Mouse (Mus musculus): Measurements from ENCODE around the gene E330021D16Rik. TPM values are rescaled to one million over a fixed set of nuclear protein-coding genes. Genes with fewer than 3 reads are reported as not detected.
A peak's percentile ranks its signal among the peaks of the same experiment; 100 is the strongest.

Gene E330021D16Rik
- polyA plus RNA-seq, 1 experiment from 2014 or later = not detected

GRCm38 (mm10) chr6:136417864-136418263 lies 2.5 kb upstream of the E330021D16Rik start:
- Histone ChIP-seq H3K9ac (ENCODE audit: low read length) (no peak overlapping the region), H3K4me3 (replicated peaks; ENCODE audit: low read length) (no peak overlapping the region), H3K27me3 (ENCODE audit: control insufficient read depth, insufficient read depth, low read length) (no peaks in the 10 kb centered on the region), H3K27ac (ENCODE audit: low read length) (no peak overlapping the region), H3K9me3 (replicated peaks; ENCODE audit: control insufficient read depth, low read length) (no peaks in the 10 kb centered on the region), H3K4me2 (ENCODE audit: low read depth, low read length) (no peak overlapping the region), H3K4me1 (ENCODE audit: control insufficient read depth, insufficient read depth, low read length) (0 out of 2 replicates have a peak, but pooled peaks cover 5% of the 10 kb centered on the region), H3K36me3 (ENCODE audit: control insufficient read depth, insufficient read depth, low read length) (no peaks in the 10 kb centered on the region)
- 70% methylated on average over 5 of the region's 5 CpGs for WGBS
- ATAC-seq (ENCODE audit: insufficient read depth, low FRiP score) = peak; percentile 47; the same call in 1 of the 2 replicates

DNA sequence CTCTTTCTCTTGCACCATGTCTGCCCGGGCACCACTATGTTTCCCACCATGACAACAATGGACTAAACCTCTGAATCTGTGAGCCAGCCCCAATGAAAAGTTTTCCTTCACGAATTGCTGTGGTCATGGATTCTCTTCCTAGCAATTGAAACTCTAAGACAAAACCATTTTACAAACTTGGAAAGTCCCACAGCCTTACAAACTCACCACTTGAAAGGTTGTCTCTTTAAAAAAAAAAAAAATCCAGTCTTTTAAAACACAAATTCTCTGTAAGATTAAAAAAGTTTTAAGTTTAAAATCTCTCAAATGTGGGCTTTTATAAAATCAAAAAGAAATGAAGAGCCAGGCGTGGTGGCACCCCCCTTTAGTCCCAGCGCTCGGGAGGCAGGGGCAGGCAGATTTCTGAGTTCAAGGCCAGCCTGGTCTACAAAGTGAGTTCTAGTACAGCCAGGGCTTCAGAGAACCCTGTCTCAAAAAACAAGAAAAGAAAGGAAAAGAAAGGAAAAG lies 1.5 kb downstream of the E330021D16Rik start:
- Histone ChIP-seq H3K4me2 (ENCODE audit: low read depth, low read length) (no peak overlapping the region), H3K27ac (ENCODE audit: low read length) (no peak overlapping the region), H3K4me1 (ENCODE audit: control insufficient read depth, insufficient read depth, low read length) (0 out of 2 replicates have a peak, but pooled peaks cover 5% of the 10 kb centered on the region), H3K27me3 (ENCODE audit: control insufficient read depth, insufficient read depth, low read length) (no peaks in the 10 kb centered on the region), H3K36me3 (ENCODE audit: control insufficient read depth, insufficient read depth, low read length) (no peaks in the 10 kb centered on the region), H3K9ac (ENCODE audit: low read length) (no peak overlapping the region), H3K4me3 (replicated peaks; ENCODE audit: low read length) (no peak overlapping the region), H3K9me3 (replicated peaks; ENCODE audit: control insufficient read depth, low read length) (no peaks in the 10 kb centered on the region)
- ATAC-seq (ENCODE audit: insufficient read depth, low FRiP score) = no peak
- 80% methylated on average over 5 of the region's 5 CpGs for WGBS

- Histone ChIP-seq H3K9me3 (replicated peaks; ENCODE audit: control insufficient read depth, low read length) (no peaks in the 10 kb centered on the region), H3K9ac (ENCODE audit: low read length) (no peak overlapping the region), H3K4me1 (ENCODE audit: control insufficient read depth, insufficient read depth, low read length) (no peaks in the 10 kb centered on the region), H3K27me3 (ENCODE audit: control insufficient read depth, insufficient read depth, low read length) (no peaks in the 10 kb centered on the region), H3K4me2 (ENCODE audit: low read depth, low read length) (no peak overlapping the region), H3K4me3 (replicated peaks; ENCODE audit: low read length) (no peak overlapping the region), H3K36me3 (ENCODE audit: control insufficient read depth, insufficient read depth, low read length) (no peaks in the 10 kb centered on the region), H3K27ac (ENCODE audit: low read length) (peak overlapping the region; percentile 75)
- WGBS = 55% methylated on average over 2 of the region's 2 CpGs
- peak; percentile 86 for ATAC-seq (ENCODE audit: insufficient read depth, low FRiP score)
Measured at GRCm38 (mm10) chr6:136407608-136408192, 7.7 kb downstream of the E330021D16Rik start.

- Histone ChIP-seq H3K4me1 (ENCODE audit: control insufficient read depth, insufficient read depth, low read length) (no peaks in the 10 kb centered on the region), H3K4me2 (ENCODE audit: low read depth, low read length) (no peak overlapping the region), H3K4me3 (replicated peaks; ENCODE audit: low read length) (no peak overlapping the region), H3K9ac (ENCODE audit: low read length) (no peak overlapping the region), H3K27me3 (ENCODE audit: control insufficient read depth, insufficient read depth, low read length) (no peaks in the 10 kb centered on the region), H3K36me3 (ENCODE audit: control insufficient read depth, insufficient read depth, low read length) (no peaks in the 10 kb centered on the region), H3K9me3 (replicated peaks; ENCODE audit: control insufficient read depth, low read length) (peaks cover 7% of the 10 kb centered on the region; the same call in 1 of the 2 replicates), H3K27ac (ENCODE audit: low read length) (no peak overlapping the region)
- no peak for ATAC-seq (ENCODE audit: insufficient read depth, low FRiP score)
- 89% methylated on average over 9 of the region's 9 CpGs for WGBS
Measured at GRCm38 (mm10) chr6:136396860-136397259, 18.5 kb downstream of the E330021D16Rik start.

DNA sequence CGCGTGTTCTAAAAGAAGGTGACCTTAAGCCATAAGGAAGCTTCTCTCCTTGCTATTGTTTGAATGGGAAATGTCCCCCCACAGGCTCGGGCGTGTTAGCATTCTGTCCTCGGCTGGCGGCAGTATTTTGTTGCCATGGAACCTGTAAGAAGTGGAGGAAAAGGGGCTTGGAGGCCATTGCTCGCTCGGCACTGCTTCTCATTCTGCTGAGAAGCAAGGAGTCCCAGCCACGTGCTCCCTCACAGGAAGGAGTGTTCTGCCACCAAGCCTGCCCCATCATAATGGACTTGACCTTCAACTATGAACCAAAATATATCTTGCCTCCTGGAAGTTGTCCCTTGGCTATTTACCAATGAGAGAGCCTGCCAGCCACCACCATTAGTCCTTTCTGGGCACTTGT lies 25.1 kb downstream of the E330021D16Rik start:
- Histone ChIP-seq H3K27ac (ENCODE audit: low read length) (no peak overlapping the region), H3K4me2 (ENCODE audit: low read depth, low read length) (no peak overlapping the region), H3K9ac (ENCODE audit: low read length) (no peak overlapping the region), H3K4me3 (replicated peaks; ENCODE audit: low read length) (no peak overlapping the region), H3K4me1 (ENCODE audit: control insufficient read depth, insufficient read depth, low read length) (no peaks in the 10 kb centered on the region), H3K36me3 (ENCODE audit: control insufficient read depth, insufficient read depth, low read length) (no peaks in the 10 kb centered on the region), H3K27me3 (ENCODE audit: control insufficient read depth, insufficient read depth, low read length) (no peaks in the 10 kb centered on the region), H3K9me3 (replicated peaks; ENCODE audit: control insufficient read depth, low read length) (peaks cover 7% of the 10 kb centered on the region; the same call in 1 of the 2 replicates)
- WGBS = 61% methylated on average over 9 of the region's 9 CpGs
- no peak for ATAC-seq (ENCODE audit: insufficient read depth, low FRiP score)

DNA sequence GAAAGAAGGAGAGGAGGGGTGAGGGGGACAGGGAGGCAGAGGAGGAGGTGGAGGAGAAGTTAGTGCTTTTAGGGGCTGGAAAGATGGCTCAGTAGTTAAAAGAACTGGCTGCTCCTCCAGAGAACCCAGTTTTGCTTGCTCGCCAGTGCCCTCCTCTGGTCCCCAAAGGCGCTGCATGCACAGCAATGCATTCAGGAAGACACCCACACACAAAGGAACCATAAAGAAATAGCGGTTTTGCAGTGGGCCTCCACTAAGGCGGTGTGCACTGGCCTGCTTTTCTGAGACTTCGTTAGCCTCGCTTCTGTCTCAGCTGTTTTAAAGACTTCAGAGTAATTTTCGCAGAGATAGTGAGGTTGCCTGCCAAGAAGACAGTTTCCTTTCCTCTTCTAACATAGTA lies 30.1 kb downstream of the E330021D16Rik start:
- no peaks in the 10 kb centered on the region for H3K36me3 ChIP-seq (ENCODE audit: control insufficient read depth, insufficient read depth, low read length)
- H3K4me3 ChIP-seq (replicated peaks; ENCODE audit: low read length) = no peak overlapping the region
- no peak overlapping the region for H3K4me2 ChIP-seq (ENCODE audit: low read depth, low read length)
- H3K9ac ChIP-seq (ENCODE audit: low read length) = no peak overlapping the region
- H3K27ac ChIP-seq (ENCODE audit: low read length) = no peak overlapping the region
- no peaks in the 10 kb centered on the region for H3K4me1 ChIP-seq (ENCODE audit: control insufficient read depth, insufficient read depth, low read length)
- H3K27me3 ChIP-seq (ENCODE audit: control insufficient read depth, insufficient read depth, low read length) = no peaks in the 10 kb centered on the region
- no peak for ATAC-seq (ENCODE audit: insufficient read depth, low FRiP score)
- no peaks in the 10 kb centered on the region for H3K9me3 ChIP-seq (replicated peaks; ENCODE audit: control insufficient read depth, low read length)
- WGBS = 79% methylated on average over 7 of the region's 7 CpGs

- H3K4me1 ChIP-seq (ENCODE audit: control insufficient read depth, insufficient read depth, low read length) = no peaks in the 10 kb centered on the region
- 0 out of 2 replicates have a peak, but pooled peaks cover 5% of the 10 kb centered on the region for H3K9me3 ChIP-seq (replicated peaks; ENCODE audit: control insufficient read depth, low read length)
- WGBS = 95% methylated on average over 3 of the region's 3 CpGs
- H3K4me3 ChIP-seq (replicated peaks; ENCODE audit: low read length) = no peak overlapping the region
- no peaks in the 10 kb centered on the region for H3K36me3 ChIP-seq (ENCODE audit: control insufficient read depth, insufficient read depth, low read length)
- ATAC-seq (ENCODE audit: insufficient read depth, low FRiP score) = no peak
- no peak overlapping the region for H3K27ac ChIP-seq (ENCODE audit: low read length)
- no peak overlapping the region for H3K4me2 ChIP-seq (ENCODE audit: low read depth, low read length)
- H3K9ac ChIP-seq (ENCODE audit: low read length) = no peak overlapping the region
- no peaks in the 10 kb centered on the region for H3K27me3 ChIP-seq (ENCODE audit: control insufficient read depth, insufficient read depth, low read length)
Measured at GRCm38 (mm10) chr6:136383218-136383617, 32.2 kb downstream of the E330021D16Rik start.

- Histone ChIP-seq H3K4me2 (ENCODE audit: low read depth, low read length) (no peak overlapping the region), H3K4me3 (replicated peaks; ENCODE audit: low read length) (no peak overlapping the region), H3K4me1 (ENCODE audit: control insufficient read depth, insufficient read depth, low read length) (no peaks in the 10 kb centered on the region), H3K27me3 (ENCODE audit: control insufficient read depth, insufficient read depth, low read length) (no peaks in the 10 kb centered on the region), H3K27ac (ENCODE audit: low read length) (no peak overlapping the region), H3K9ac (ENCODE audit: low read length) (no peak overlapping the region), H3K9me3 (replicated peaks; ENCODE audit: control insufficient read depth, low read length) (0 out of 2 replicates have a peak, but pooled peaks cover 5% of the 10 kb centered on the region), H3K36me3 (ENCODE audit: control insufficient read depth, insufficient read depth, low read length) (no peaks in the 10 kb centered on the region)
- ATAC-seq (ENCODE audit: insufficient read depth, low FRiP score) = no peak
Measured at GRCm38 (mm10) chr6:136376097-136376496, 39.3 kb downstream of the E330021D16Rik start.

DNA sequence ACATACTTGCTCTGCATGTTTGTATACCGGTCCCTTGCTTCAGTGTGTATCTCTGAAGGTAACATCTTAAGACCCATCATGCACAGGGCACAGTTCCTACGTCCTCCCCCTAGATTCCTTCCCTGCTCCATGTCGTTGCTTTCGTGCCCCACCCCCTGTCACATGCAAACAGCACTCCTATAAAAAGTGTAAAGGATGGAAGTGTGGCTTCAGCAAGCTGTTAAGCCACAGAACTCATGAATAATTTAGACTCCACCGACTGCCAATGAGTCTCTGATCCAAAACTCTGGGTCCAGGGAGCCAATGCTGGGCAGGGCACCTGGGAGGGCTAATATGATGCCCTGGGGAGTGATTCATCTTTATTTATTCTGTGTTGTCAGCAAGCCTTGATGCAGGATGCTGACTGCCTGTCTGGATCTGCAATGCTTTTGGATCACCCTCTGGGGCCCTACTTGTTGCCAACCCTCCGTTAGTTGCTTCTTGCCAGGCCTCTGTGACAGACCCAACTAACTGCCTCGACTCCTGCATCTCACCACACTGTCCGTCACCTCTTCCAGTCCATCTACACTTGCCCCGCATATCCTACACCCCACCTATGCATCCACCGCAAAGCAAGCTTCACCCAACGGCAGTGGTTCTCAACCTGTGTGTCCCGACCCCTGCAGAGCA lies 50.8 kb downstream of the E330021D16Rik start:
- Histone ChIP-seq H3K4me1 (ENCODE audit: control insufficient read depth, insufficient read depth, low read length) (no peaks in the 10 kb centered on the region), H3K27me3 (ENCODE audit: control insufficient read depth, insufficient read depth, low read length) (no peaks in the 10 kb centered on the region), H3K9me3 (replicated peaks; ENCODE audit: control insufficient read depth, low read length) (no peaks in the 10 kb centered on the region), H3K36me3 (ENCODE audit: control insufficient read depth, insufficient read depth, low read length) (no peaks in the 10 kb centered on the region), H3K4me2 (ENCODE audit: low read depth, low read length) (no peak overlapping the region), H3K4me3 (replicated peaks; ENCODE audit: low read length) (no peak overlapping the region), H3K9ac (ENCODE audit: low read length) (no peak overlapping the region), H3K27ac (ENCODE audit: low read length) (no peak overlapping the region)
- 74% methylated on average over 12 of the region's 12 CpGs for WGBS
- ATAC-seq (ENCODE audit: insufficient read depth, low FRiP score) = no peak

Data from stomach, embryonic 16.5 days (tissue).